Mouse (Mus musculus) limb, embryonic 10.5 days (tissue): ENCODE data around the gene Patl1. TPM values are rescaled to one million over a fixed set of nuclear protein-coding genes. Genes with fewer than 3 reads are reported as not detected.
"Not testable (repeated sequence)": the region's sequence is repeated elsewhere in the genome, so short reads cannot be mapped to it uniquely, and the experiment has no call there.

Experiments used
- DNase-seq: peaks from one replicate; pipeline ENCODE4 v3.0.0-alpha.2; 2017; ENCODE audit warnings: low spot score
- H3K27ac ChIP-seq: fragments of 300-500 bp; sonication (generic); 2 replicates; pipeline ENCODE4 v1.5.1; 2016; ENCODE audit warnings: mild to moderate bottlenecking
- H3K27me3 ChIP-seq: fragments of 300-500 bp; sonication (generic); 2 replicates; pipeline ENCODE4 v1.6.1; 2016; ENCODE audit warnings: low read depth, mild to moderate bottlenecking; ENCODE audit not compliant: poor library complexity, severe bottlenecking
- H3K36me3 ChIP-seq: fragments of 300-500 bp; sonication (generic); 2 replicates; pipeline ENCODE4 v1.6.1; 2016; ENCODE audit warnings: mild to moderate bottlenecking, moderate library complexity
- H3K4me1 ChIP-seq: fragments of 300-500 bp; sonication (generic); 2 replicates; pipeline ENCODE4 v1.6.1; 2016
- H3K4me3 ChIP-seq: fragments of 300-500 bp; sonication (generic); 2 replicates; pipeline ENCODE4 v1.5.1; 2016; ENCODE audit warnings: mild to moderate bottlenecking, moderate library complexity
- H3K9me3 ChIP-seq: fragments of 300-500 bp; sonication (generic); replicated peaks from 2 replicates; pipeline ENCODE4 v1.6.1; 2016; ENCODE audit warnings: mild to moderate bottlenecking
- WGBS: fragments of 180-500 bp; shearing (Covaris S2); methylation state at CpG from one replicate; pipeline ENCODE4 v1.1.7; 2016; 5-methylcytosine and 5-hydroxymethylcytosine counted together
- polyA plus RNA-seq: library from polyadenylated mRNA; unstranded; fragments of >200 nt; fragmentation: Nextera tagmentation; extraction: Ambion mirVana; gene quantifications from 2 replicates; pipeline ENCODE4 v1.2.1, GENCODE M21; 2016

The Patl1 gene
- polyA plus RNA-seq, result 20.4 and 21.2 TPM in 2 replicates

GRCm38 (mm10) chr19:11912037-11912532 lies at the start of gene Patl1:
TSS of gene Patl1 (plus strand) at chr19:11912399.
- H3K4me1 ChIP-seq, result peaks cover 12% of the 10 kb centered on the region; the same call in 1 of the 2 replicates
- H3K9me3 ChIP-seq, result no peaks in the 10 kb centered on the region
- under 1% methylated on average over 52 of the region's 53 CpGs for WGBS
- no peaks in the 10 kb centered on the region for H3K27me3 ChIP-seq
- peaks cover 29% of the 10 kb centered on the region for H3K36me3 ChIP-seq
- H3K27ac ChIP-seq, result peak within 1 kb of the TSS; percentile 95
- peak; percentile 98 for DNase-seq
- peak within 1 kb of the TSS; percentile 88 for H3K4me3 ChIP-seq

- H3K27ac ChIP-seq, result no peak overlapping the region
- 77% methylated on average over 2 of the region's 2 CpGs for WGBS
- no peak overlapping the region for H3K4me3 ChIP-seq
- no peaks in the 10 kb centered on the region for H3K9me3 ChIP-seq
- H3K36me3 ChIP-seq, result no peaks in the 10 kb centered on the region
- H3K4me1 ChIP-seq, result no peaks in the 10 kb centered on the region
- no peaks in the 10 kb centered on the region for H3K27me3 ChIP-seq
- DNase-seq, result no peak
Measured at GRCm38 (mm10) chr19:11867837-11868236, 44.4 kb upstream of the Patl1 start.

DNA sequence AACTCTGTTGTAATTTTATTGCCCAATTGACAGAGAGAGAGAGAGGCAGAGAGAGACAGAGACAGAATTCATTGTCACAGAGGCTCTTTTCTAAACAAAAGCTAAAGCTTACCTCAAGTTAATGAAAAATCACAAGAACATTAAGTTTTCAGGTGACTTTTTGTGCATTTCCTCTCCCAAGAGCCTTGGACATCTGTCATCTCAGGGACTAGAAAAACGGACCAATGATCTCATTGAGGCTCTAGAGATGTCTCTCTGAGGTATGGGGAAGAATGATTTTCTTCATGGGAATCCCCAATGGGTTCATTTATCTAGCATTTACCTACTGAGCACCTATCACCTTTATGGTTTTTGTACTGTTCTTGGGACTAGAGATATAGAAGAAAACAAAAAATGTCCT lies 37.2 kb upstream of the Patl1 start, which contains the start of gene Olfr1419:
Olfr1419 (minus strand) TSS at position 101 of the 400 bp plus-strand sequence.
- H3K36me3 ChIP-seq, result no peaks in the 10 kb centered on the region
- no peak for DNase-seq
- H3K27me3 ChIP-seq, result no peaks in the 10 kb centered on the region
- H3K27ac ChIP-seq, result no peak within 1 kb of the TSS
- H3K4me1 ChIP-seq, result no peaks in the 10 kb centered on the region
- H3K4me3 ChIP-seq, result no peak within 1 kb of the TSS
- no peaks in the 10 kb centered on the region for H3K9me3 ChIP-seq
- 56% methylated on average over 1 of the region's 1 CpGs for WGBS

DNA sequence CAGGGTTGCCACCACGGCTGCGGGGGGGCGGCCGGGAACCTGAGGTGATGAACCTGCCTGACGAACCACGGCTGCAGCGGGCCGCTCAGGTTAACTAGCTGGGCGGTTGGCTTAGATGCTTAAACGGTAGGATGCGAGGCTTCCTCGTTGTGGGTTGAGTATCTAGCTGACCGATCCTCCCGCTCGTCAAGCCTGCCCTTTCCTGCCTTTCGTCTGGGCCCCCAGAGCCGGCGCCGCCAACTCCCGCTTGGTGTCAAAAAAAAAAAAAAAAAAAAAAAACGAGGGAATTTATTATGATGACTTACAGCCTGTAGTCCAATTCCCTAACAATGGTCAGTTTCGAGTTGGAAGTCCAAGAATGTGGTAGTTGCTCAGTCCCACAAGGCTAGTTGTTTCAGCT lies 33.8 kb upstream of the Patl1 start:
- H3K4me3 ChIP-seq, H3K36me3 ChIP-seq, H3K9me3 ChIP-seq, H3K27ac ChIP-seq, H3K4me1 ChIP-seq, DNase-seq, H3K27me3 ChIP-seq: not testable (repeated sequence)
- 67% methylated on average over 22 of the region's 22 CpGs for WGBS

DNA sequence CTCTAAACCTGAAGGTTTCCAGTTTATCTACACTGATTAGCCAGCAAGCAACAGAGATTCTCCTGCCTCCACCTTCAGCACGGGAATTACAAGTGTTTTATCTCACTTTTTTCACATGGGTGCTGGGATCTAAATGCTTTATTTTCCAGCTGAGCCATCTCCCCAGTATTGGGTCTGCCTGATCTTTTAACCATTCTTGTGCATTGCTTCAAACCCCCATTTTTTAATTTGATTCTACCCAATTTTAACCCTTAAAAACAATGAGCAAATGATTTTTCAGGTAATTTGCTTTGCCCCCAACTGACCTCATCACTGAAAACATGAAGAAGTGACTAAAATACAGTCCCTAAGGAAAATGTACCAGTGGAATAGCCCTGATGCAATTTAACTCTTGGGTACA lies 25.9 kb upstream of the Patl1 start, which contains the start of gene Olfr1420:
Olfr1420 (plus strand) TSS at position 301 of the 400 bp plus-strand sequence.
- no peak within 1 kb of the TSS for H3K27ac ChIP-seq
- 63% methylated on average over 1 of the region's 1 CpGs for WGBS
- no peaks in the 10 kb centered on the region for H3K36me3 ChIP-seq
- no peaks in the 10 kb centered on the region for H3K4me1 ChIP-seq
- no peaks in the 10 kb centered on the region for H3K9me3 ChIP-seq
- no peak for DNase-seq
- H3K4me3 ChIP-seq, result no peak within 1 kb of the TSS
- H3K27me3 ChIP-seq, result no peaks in the 10 kb centered on the region

DNA sequence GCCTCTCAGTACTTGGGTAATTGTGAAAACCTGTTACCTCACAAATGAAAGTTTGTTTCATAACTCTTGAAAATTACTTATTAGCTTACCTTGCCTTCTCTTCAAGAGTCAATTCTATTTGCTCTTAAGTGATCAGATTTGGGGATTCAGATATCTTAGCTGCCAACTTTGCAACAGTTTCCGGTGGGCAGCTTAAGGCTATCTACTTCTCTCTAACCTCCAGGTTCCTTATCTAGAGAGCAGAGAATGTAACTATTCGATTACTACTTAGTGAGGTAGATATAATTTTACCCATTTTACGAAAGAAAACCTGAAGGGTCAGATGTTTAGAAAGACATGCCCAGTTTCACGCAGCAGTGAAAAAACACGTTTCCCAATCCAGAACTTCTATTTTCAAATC lies 1.2 kb upstream of the Patl1 start:
- H3K36me3 ChIP-seq, result peaks cover 19% of the 10 kb centered on the region
- H3K27ac ChIP-seq, result no peak overlapping the region
- 94% methylated on average over 5 of the region's 5 CpGs for WGBS
- peak overlapping the region; percentile 88 for H3K4me3 ChIP-seq
- H3K27me3 ChIP-seq, result no peaks in the 10 kb centered on the region
- H3K4me1 ChIP-seq, result peaks cover 12% of the 10 kb centered on the region; the same call in 1 of the 2 replicates
- H3K9me3 ChIP-seq, result no peaks in the 10 kb centered on the region
- DNase-seq, result no peak

DNA sequence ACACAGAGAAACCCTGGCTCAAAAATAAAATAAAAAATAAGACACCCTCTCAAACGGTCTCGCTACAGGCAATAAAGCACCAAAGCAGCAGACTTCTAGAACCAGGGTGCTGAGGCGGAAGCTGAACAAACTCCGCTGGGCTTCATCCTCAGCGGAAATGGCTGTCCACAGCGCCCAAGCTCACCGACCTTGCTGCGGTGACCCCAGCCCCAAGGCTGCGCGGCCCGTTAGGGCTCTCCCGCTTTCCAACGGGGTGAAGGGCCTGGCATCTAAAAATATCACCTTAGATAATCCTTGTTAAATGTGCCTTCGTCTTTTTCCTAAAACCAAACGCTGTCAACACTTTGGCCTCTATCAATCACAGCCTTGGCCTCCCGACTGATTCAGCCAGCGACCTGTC lies 596 bp upstream of the Patl1 start:
- H3K36me3 ChIP-seq, result peaks cover 24% of the 10 kb centered on the region
- H3K9me3 ChIP-seq, result no peaks in the 10 kb centered on the region
- peak overlapping the region; percentile 88 for H3K4me3 ChIP-seq
- WGBS, result 3% methylated on average over 17 of the region's 17 CpGs
- H3K27me3 ChIP-seq, result no peaks in the 10 kb centered on the region
- H3K27ac ChIP-seq, result peak overlapping the region; percentile 95
- DNase-seq, result no peak
- H3K4me1 ChIP-seq, result peaks cover 12% of the 10 kb centered on the region; the same call in 1 of the 2 replicates

DNA sequence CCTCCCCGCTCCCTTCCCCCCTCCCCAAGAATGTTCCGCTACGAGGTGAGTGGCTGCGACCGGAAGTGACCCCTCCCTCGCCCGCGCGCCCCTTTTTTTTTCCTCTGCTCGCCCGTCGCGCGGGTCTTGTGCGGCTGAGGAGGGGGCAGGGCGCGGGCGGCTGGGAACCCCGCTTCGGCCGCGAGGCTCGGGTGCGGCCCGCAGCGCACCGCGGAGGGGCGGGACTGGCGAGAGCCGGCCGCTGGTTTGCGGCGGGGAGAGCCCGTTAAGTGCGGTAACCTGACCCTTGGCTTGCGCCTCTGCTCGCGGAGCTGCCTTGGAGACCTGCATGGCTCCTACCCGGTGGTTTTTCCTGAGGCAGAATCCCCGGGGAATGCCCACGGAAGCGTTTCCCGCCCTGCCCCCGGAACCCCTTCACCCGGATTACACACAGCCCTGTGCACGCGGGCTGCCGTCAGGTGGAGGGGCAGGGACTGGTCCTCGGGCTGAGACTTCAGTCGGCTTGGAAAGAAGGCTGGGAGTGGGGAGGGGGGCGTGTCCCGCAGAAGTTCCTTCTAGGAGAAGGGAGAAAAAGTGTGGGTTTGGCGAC lies 428 bp downstream of the Patl1 start:
- Histone ChIP-seq H3K36me3 (peaks cover 34% of the 10 kb centered on the region), H3K27ac (peak overlapping the region; percentile 95), H3K4me1 (peaks cover 12% of the 10 kb centered on the region; the same call in 1 of the 2 replicates), H3K9me3 (no peaks in the 10 kb centered on the region), H3K27me3 (no peaks in the 10 kb centered on the region), H3K4me3 (peak overlapping the region; percentile 88)
- peak; percentile 79 for DNase-seq
- under 1% methylated on average over 46 of the region's 54 CpGs for WGBS

- no peaks in the 10 kb centered on the region for H3K27me3 ChIP-seq
- 95% methylated on average over 2 of the region's 2 CpGs for WGBS
- no peak overlapping the region for H3K4me3 ChIP-seq
- no peak for DNase-seq
- H3K27ac ChIP-seq, result no peak overlapping the region
- H3K36me3 ChIP-seq, result peaks cover 53% of the 10 kb centered on the region
- H3K4me1 ChIP-seq, result peaks cover 12% of the 10 kb centered on the region; the same call in 1 of the 2 replicates
- H3K9me3 ChIP-seq, result no peaks in the 10 kb centered on the region
Measured at GRCm38 (mm10) chr19:11915804-11916203, 3.6 kb downstream of the Patl1 start.

GRCm38 (mm10) chr19:11922068-11922467 lies 9.9 kb downstream of the Patl1 start:
- Histone ChIP-seq H3K9me3 (no peaks in the 10 kb centered on the region), H3K27me3 (no peaks in the 10 kb centered on the region), H3K27ac (no peak overlapping the region), H3K4me1 (no peaks in the 10 kb centered on the region), H3K4me3 (no peak overlapping the region), H3K36me3 (peaks cover 85% of the 10 kb centered on the region)
- no peak for DNase-seq
- WGBS, result 91% methylated on average over 1 of the region's 1 CpGs

GRCm38 (mm10) chr19:11922515-11922914 lies 10.3 kb downstream of the Patl1 start:
- not testable (repeated sequence) for H3K4me1 ChIP-seq, H3K9me3 ChIP-seq, H3K27me3 ChIP-seq, DNase-seq, H3K27ac ChIP-seq, H3K4me3 ChIP-seq
- 97% methylated on average over 2 of the region's 2 CpGs for WGBS
- peaks cover 85% of the 10 kb centered on the region for H3K36me3 ChIP-seq

- DNase-seq, result no peak
- Histone ChIP-seq H3K27me3 (no peaks in the 10 kb centered on the region), H3K27ac (no peak overlapping the region), H3K9me3 (no peaks in the 10 kb centered on the region), H3K4me3 (no peak overlapping the region), H3K4me1 (no peaks in the 10 kb centered on the region), H3K36me3 (peaks cover 95% of the 10 kb centered on the region)
- WGBS, result 96% methylated on average over 2 of the region's 2 CpGs
Measured at GRCm38 (mm10) chr19:11926380-11926779, 14.2 kb downstream of the Patl1 start.

GRCm38 (mm10) chr19:11928025-11928748 lies 16.0 kb downstream of the Patl1 start:
- no peak overlapping the region for H3K27ac ChIP-seq
- H3K27me3 ChIP-seq, result no peaks in the 10 kb centered on the region
- no peak for DNase-seq
- H3K4me1 ChIP-seq, result no peaks in the 10 kb centered on the region
- H3K9me3 ChIP-seq, result no peaks in the 10 kb centered on the region
- H3K36me3 ChIP-seq, result peaks cover 97% of the 10 kb centered on the region
- no peak overlapping the region for H3K4me3 ChIP-seq
- 96% methylated on average over 4 of the region's 4 CpGs for WGBS
